Mouse (Mus musculus) spleen, adult 2 months (tissue): Measurements from ENCODE around the gene Igf2r.

Source experiments
- CTCF ChIP-seq: fragments of 200-500 bp; IDR thresholded peaks from 2 replicates; pipeline ENCODE4 v1.5.1; 2011; ENCODE audit warnings: mild to moderate bottlenecking, inconsistent platforms; ENCODE audit not compliant: insufficient read depth, insufficient read length, insufficient replicate concordance; ENCODE audit errors: extremely low read depth
- POLR2A ChIP-seq: fragments of 200-500 bp; IDR thresholded peaks from 2 replicates; pipeline ENCODE4 v1.6.1; 2011; ENCODE audit warnings: low read depth, low read length, inconsistent platforms

- TF ChIP-seq CTCF = no peak
- no peak for TF ChIP-seq POLR2A
Observed at GRCm38 (mm10) chr17:12768415-12769379, 767 bp downstream of the Igf2r start.
